Mouse (Mus musculus) heart, adult 18-20 months (tissue): Measurements from ENCODE around the gene Gm9736. TPM values are rescaled to one million over a fixed set of nuclear protein-coding genes. Genes with fewer than 3 reads are reported as not detected.
"Not testable (repeated sequence)": the region's sequence is repeated elsewhere in the genome, so short reads cannot be mapped to it uniquely, and the experiment has no call there.

Experiments used
- DNase-seq, 2 experiments: peaks; one replicate each; pipeline ENCODE4 v3.0.0; 2021 to 2022; ENCODE audit warnings: mixed read lengths in 1 of 2
- long read RNA-seq, 2 experiments: library from polyadenylated mRNA; stranded (forward); transcript quantifications; one replicate each; pipeline ENCODE4 v2.0.0; 2021
- total RNA-seq, 2 experiments: library from RNA; stranded (reverse); gene quantifications; 2 replicates each; pipeline ENCODE4 v1.2.3; 2021

Gene Gm9736
- not detected for total RNA-seq
- long read RNA-seq, experiment 1, result 0 reads
- long read RNA-seq, experiment 2, result 0 reads

GRCm38 (mm10) chr10:77751254-77751653, at the start of gene Gm9736:
TSS of gene Gm9736 (minus strand) at chr10:77751354.
- not testable (repeated sequence) for DNase-seq

- no peak for DNase-seq
Measured at GRCm38 (mm10) chr10:77798921-77799508, 47.9 kb upstream of the Gm9736 start, which contains the start of gene Gm19668. TSS of gene Gm19668 (minus strand) at chr10:77799133.

- peak; percentile 6 to 7 for DNase-seq
Measured at GRCm38 (mm10) chr10:77798164-77798920, 47.2 kb upstream of the Gm9736 start.

DNA sequence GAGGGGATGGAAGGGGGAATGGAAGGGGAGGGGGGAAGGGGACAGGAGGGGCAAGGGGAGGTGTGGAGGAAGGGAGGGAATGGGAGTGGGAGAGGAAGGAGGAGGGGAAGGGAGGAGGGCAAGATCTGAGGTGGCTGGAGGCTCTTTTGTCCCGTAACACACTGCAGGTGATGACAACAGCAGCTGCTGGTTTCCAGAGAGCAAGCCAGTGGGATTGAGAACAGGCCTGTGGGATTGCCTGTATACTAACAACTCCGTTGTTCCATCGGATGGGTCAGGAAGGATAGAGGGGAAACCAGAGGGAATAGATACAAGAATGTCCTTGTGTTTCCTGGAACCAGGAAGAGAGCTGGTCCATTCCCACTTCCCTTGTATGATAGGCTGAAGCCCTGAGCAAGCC, 46.5 kb upstream of the Gm9736 start:
- DNase-seq, result peak; percentile 11 to 24

GRCm38 (mm10) chr10:77794976-77795375, 43.8 kb upstream of the Gm9736 start, which contains the start of gene Gm9639:
TSS of gene Gm9639 (minus strand) at chr10:77795076.
- DNase-seq, result no peak

- DNase-seq, result no peak
Measured at GRCm38 (mm10) chr10:77788621-77789020, 37.5 kb upstream of the Gm9736 start.

GRCm38 (mm10) chr10:77787876-77788275, 36.7 kb upstream of the Gm9736 start, which contains the start of gene Gm7137:
TSS of gene Gm7137 (minus strand) at chr10:77788200.
- DNase-seq, result peak in 1 of 2 experiments; percentile 32

DNA sequence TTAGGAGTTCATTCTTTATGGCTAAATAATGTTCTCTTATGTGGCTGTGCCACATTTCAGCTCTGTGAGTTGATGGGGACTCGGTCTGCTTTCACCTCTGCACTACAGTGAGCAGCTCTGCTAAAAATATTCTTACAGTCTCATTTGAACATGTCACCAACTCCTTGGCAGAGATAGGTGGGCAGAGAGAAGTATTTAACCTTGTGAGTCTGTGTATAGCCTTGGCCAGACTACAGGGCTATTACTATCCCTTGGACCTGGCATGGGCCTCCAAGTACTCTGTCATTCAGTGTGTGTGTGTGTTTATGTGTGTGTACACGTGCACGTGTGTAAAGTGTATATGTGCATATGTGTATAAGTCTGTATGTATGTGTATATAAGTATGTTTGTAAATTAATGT, 32.2 kb upstream of the Gm9736 start:
- not testable (repeated sequence) for DNase-seq

GRCm38 (mm10) chr10:77782442-77782841, 31.3 kb upstream of the Gm9736 start, which contains the start of gene Gm3250:
TSS of gene Gm3250 (minus strand) at chr10:77782542.
- not testable (repeated sequence) for DNase-seq

GRCm38 (mm10) chr10:77776844-77777243, 25.7 kb upstream of the Gm9736 start, which contains the start of gene Gm7138:
TSS of gene Gm7138 (minus strand) at chr10:77776944.
- DNase-seq, result not testable (repeated sequence)

DNA sequence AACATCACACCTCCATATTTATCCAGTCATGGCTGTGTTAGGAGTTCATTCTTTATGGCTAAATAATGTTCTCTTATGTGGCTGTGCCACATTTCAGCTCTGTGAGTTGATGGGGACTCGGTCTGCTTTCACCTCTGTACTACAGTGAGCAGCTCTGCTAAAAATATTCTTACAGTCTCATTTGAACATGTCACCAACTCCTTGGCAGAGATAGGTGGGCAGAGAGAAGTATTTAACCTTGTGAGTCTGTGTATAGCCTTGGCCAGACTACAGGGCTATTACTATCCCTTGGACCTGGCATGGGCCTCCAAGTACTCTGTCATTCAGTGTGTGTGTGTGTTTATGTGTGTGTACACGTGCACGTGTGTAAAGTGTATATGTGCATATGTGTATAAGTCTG, 21.0 kb upstream of the Gm9736 start:
- DNase-seq, result not testable (repeated sequence)

- not testable (repeated sequence) for DNase-seq
Measured at GRCm38 (mm10) chr10:77771225-77771624, 20.1 kb upstream of the Gm9736 start, which contains the start of gene Gm3238. TSS of gene Gm3238 (minus strand) at chr10:77771325.

GRCm38 (mm10) chr10:77769727-77770126, 18.6 kb upstream of the Gm9736 start:
- no peak for DNase-seq

DNA sequence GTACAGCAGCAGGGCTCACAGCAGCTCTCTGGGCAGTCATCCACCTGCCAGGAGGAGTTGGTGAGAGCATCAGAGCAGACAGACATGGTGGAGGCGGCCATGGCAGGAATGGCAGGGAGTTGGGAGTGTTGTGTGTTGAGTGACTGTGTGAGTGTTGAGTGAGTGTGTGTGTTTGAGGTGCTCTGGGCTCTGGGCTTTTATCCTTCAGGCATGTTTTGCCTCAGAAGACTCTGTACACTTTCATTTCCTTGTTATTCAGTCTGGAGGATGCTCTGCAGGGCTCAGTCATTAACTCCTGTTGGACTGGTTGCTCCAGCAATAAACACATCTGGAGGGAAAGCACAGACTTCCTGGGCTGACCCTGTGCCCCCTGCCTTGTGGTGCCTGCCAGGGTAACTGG, 8.4 kb upstream of the Gm9736 start, which contains the start of gene Gm3233:
Gene Gm3233, minus strand, starts transcription at position 101 of the 400 bp plus-strand sequence.
- DNase-seq, result not testable (repeated sequence)

DNA sequence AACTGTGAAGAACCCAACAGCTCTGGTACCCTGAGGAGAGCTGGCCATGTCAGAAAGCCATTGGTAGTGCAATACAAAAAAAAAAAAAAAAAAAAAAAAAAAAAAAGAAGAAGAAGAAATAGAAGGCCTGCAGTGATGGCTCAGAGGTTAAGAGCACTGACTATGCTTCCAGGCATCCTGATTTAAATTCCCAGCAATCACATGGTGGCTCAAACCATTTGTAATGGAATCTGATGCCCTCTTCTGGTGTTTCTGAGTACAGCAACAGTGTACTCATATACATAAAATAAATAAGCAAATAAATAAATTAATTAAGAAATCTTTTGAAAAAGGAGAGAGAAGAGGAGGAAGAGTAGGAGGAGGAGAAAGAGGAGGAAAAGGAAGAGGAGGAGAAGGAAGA, 2.3 kb upstream of the Gm9736 start:
- DNase-seq, result no peak

DNA sequence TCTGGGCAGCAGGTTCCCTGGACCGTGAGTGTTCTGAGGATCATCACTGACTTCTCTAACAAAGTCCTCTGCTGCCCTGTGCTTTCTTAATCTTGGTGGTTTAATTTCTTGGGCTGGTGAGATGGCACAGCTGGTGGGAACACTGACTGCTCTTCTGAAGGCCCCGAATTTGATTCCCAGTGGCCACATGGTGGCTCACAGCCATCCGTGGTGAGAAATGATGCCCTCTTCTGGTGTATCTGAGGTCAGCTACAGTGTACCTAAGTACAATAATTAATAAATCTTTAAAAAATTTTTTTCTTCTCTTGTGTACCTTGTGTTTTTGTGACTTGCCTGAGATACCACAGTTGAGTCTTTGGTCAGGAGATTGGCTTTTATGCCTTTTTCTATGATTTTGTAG, 1.2 kb upstream of the Gm9736 start:
- DNase-seq, result not testable (repeated sequence)

DNA sequence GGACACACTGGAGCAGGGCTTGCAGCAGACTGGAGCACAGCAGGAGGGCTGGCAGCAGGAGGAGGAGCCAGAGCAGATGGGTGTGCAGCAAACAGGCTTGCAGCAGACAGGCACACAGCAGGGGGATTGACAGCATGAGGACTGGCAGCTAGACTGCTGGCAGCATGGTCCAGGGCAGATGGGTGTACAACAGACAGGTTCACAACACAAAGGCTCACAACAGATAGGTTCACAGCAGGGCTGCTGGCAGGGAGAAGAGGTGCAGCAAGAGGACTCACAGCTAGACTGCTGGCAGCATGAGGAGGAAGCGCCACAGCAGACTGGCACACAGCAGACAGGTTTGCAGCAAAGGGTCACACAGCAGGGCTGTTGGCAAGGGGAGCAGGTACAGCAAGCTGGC, 468 bp downstream of the Gm9736 start:
- DNase-seq, result not testable (repeated sequence)

DNA sequence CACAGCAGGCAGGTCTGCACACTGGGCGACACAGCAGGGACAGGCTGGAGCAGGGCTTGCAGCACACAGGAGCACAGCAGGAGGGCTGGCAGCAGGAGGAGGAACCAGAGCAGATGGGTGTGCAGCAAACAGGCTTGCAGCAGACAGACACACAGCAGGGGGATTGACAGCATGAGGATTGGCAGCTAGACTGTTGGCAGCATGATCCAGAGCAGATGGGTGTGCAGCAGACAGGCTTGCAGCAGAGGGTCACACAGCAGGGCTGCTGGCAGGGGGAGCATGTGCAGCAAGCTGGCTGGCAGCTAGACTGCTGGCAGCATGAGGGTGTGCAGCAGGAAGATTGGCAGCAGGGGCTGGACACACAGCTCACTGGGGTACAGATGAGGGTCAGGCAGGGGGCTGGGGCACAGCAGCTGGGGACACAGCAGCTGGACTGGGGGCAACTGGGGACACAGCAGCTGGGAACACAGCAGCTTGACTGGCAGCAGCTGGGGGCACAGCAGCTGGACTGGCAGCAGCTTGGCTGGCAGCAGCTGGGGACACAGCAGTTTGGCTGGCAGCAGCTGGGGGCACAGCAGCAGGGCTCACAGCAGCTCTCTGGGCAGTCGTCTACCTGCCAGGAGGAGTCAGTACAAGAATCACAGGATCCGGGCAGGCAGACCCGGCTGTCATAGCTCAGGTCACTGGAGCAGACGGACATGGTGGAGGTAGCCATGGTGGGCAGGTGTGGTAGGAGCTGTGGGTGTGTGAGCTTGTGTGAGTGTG, 9.0 kb downstream of the Gm9736 start, which contains the start of gene Gm18596:
Gene Gm18596, minus strand, starts transcription at position 715 of the 765 bp plus-strand sequence.
- DNase-seq, result not testable (repeated sequence)

DNA sequence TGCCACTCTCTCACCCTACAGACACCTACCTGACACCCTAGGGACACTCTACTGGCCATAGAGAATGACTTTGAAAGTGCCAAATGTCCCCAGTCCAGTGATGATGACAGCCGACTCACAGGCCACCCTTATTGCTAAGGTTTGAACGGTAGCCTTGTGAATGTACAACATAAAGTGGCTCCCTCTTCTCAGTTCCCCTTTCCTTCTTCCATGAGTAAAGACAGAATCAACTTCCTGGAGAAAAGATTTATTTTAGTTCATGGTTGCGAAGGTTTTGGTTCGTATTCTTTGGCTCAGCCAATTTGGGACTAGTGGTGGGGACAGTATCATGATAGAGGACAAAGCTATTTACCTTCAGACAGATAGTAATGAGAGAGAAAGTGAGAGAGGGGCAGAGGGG, 12.2 kb downstream of the Gm9736 start:
- no peak for DNase-seq

- no peak for DNase-seq
Measured at GRCm38 (mm10) chr10:77735928-77736327, 15.2 kb downstream of the Gm9736 start.

GRCm38 (mm10) chr10:77729241-77729640, 21.9 kb downstream of the Gm9736 start:
- peak in 1 of 2 experiments; percentile 10 for DNase-seq

DNA sequence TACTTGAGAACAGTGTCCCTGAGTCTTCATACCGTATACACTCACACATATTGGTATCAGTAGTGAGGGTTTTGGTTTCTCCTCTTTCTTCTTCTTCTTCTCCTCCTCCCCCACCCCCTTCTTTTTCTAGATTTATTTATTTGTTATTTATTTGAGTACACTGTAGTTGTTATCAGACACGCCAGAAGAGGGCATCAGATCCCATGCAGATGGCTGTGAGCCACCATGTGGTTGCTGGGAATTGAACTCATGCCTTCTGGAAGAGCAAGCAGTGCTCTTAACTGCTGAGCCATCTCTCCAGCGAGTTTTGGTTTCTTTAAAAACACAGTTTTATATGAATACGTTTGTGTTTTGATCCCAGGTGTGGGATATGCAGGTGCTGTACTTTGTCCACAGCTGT, 22.9 kb downstream of the Gm9736 start:
- no peak for DNase-seq
